Mouse (Mus musculus) cerebellum, adult 2 months (tissue): ENCODE results near the gene Fxr2. TPM values are rescaled to one million over a fixed set of nuclear protein-coding genes. Genes with fewer than 3 reads are reported as not detected.

Source experiments
- DNase-seq, 2 experiments: peaks; one replicate each; pipeline ENCODE4 v3.0.0; 2021
- H3K27ac ChIP-seq: fragments of 200-500 bp; 2 replicates; pipeline ENCODE4 v1.5.1; 2012; ENCODE audit warnings: low read length, control low read depth, inconsistent platforms; ENCODE audit not compliant: insufficient read depth
- H3K27me3 ChIP-seq: fragments of 200-500 bp; 2 replicates; pipeline ENCODE4 v1.6.1; 2012; ENCODE audit warnings: inconsistent platforms, mild to moderate bottlenecking, low read length, moderate library complexity; ENCODE audit not compliant: control insufficient read depth, insufficient read depth
- H3K4me1 ChIP-seq: fragments of 200-500 bp; 2 replicates; pipeline ENCODE4 v1.6.1; 2011; ENCODE audit warnings: low read length; ENCODE audit not compliant: control insufficient read depth, insufficient read depth
- H3K4me3 ChIP-seq: fragments of 200-500 bp; replicated peaks from 2 replicates; pipeline ENCODE3; 2011; ENCODE audit warnings: mild to moderate bottlenecking, low read depth, low read length, control low read depth; ENCODE audit not compliant: insufficient read depth
- CTCF ChIP-seq: fragments of 200-500 bp; IDR thresholded peaks from 2 replicates; pipeline ENCODE4 v1.5.1; 2011; ENCODE audit warnings: low read depth, mild to moderate bottlenecking, control low read depth, low read length, moderate library complexity, borderline replicate concordance; ENCODE audit not compliant: insufficient read depth
- POLR2A ChIP-seq: fragments of 200-500 bp; IDR thresholded peaks from 2 replicates; pipeline ENCODE4 v1.6.1; 2011; ENCODE audit warnings: low read length, control low read depth, borderline replicate concordance; ENCODE audit not compliant: insufficient read depth
- WGBS: fragments of 180-500 bp; shearing (Covaris S2); methylation state at CpG from one replicate; pipeline ENCODE4 v1.1.7; 2018; 5-methylcytosine and 5-hydroxymethylcytosine counted together
- polyA plus RNA-seq: library from polyadenylated mRNA; depleted of rRNA; stranded (reverse); fragments of >200 nt; gene quantifications from 2 replicates; pipeline ENCODE4 v1.2.3, GENCODE M21; 2012; rRNA removed

Gene Fxr2
- polyA plus RNA-seq: 176 and 183 TPM in 2 replicates

DNA sequence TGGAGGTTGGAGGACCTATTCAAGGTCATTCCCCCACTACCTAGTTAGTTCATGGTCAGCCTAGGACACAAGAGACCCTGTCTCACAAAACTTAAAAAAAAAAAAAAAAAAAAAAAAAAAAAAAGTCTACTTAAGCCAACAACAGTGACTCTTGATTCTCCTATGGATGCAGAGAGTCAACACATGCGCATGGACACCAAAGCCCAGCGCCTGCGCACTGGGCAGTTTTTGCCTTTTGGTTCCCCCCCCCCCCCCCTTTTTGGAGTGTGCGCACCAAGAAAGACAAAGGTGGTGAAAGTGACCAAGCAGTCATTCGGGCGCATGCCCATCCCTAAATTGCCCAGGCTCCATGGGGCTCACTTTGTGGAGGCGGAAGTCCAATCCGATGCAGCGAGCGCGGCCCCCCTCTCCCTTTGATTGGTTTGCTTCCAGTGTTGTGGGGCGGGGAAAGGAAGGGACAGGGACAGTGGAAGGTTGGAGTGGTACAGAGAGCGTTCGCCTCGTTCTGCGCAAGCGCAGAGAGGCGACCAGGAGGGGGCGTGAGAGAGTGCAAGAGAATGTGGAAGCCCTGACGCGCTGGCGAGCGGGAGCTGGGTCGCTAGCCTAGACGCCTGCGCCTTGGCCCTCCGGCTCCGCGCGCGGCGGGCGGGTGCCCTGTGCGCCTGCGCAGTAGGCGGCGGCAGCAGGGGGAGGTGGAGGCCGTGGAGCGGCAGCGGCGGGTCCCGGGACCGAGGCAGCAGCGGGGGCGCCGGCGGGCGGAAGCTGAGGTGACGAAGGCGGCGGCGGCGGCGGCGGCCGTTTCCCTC, at the start of gene Fxr2:
Gene Fxr2, plus strand, starts transcription at position 707 of the 806 bp plus-strand sequence.
- DNase-seq: peak; percentile 100
- Histone ChIP-seq H3K27ac (peak within 1 kb of the TSS; percentile 43), H3K4me3 (peak within 1 kb of the TSS; percentile 98), H3K4me1 (peaks cover 4% of the 10 kb centered on the region; the same call in 1 of the 2 replicates), H3K27me3 (no peaks in the 10 kb centered on the region)
- TF ChIP-seq POLR2A (peak; percentile 59; the same call in 1 of the 2 replicates), CTCF (peak; percentile 78)
- under 1% methylated on average over 54 of the region's 56 CpGs for WGBS

DNA sequence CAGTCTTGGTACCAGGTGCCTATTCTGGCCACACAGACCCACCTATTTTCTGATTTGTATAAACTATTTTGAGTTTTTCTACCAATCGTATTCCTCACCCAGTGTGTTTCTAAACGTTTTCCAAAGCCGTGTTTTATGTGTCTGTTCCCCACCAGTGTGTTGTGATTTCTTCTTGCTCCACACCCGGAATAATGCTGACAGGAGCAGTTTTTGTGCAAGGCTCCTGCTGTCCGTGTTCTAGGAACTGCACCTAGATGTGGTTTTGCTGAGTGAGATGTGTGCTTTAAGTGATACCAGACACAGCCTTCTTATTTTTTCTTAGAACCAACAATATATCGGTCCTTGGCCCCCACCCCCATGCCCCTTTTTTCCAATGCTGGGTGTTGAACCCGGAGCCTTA, 48.8 kb upstream of the Fxr2 start:
- no peak for DNase-seq
- TF ChIP-seq CTCF (no peak), POLR2A (no peak)
- Histone ChIP-seq H3K27ac (no peak overlapping the region), H3K4me1 (no peaks in the 10 kb centered on the region; the same call in 1 of the 2 replicates), H3K4me3 (no peak overlapping the region), H3K27me3 (no peaks in the 10 kb centered on the region)
- WGBS: 82% methylated on average over 7 of the region's 7 CpGs

DNA sequence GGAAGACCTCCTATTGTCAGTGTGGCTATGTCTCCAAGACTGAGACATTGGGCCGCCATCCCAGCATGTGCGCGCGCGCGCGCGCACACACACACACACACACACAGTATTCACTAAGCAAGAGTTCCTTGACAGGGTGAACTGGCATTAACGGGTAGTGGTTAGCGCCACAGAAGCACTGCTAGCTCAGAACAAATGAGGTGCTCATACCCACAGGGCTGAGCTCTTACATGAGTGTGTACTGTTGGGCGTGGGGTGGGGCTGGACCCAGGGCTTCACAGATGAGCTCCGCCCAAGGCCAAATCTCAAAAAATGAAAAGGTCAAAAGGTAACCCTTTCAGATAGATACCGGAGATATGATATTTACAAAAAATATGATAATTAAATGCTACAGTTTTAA, 47.9 kb upstream of the Fxr2 start:
- Histone ChIP-seq H3K4me3 (no peak overlapping the region), H3K4me1 (no peaks in the 10 kb centered on the region; the same call in 1 of the 2 replicates), H3K27me3 (no peaks in the 10 kb centered on the region), H3K27ac (no peak overlapping the region)
- WGBS: 91% methylated on average over 13 of the region's 13 CpGs
- TF ChIP-seq CTCF (no peak), POLR2A (no peak)
- no peak for DNase-seq

DNA sequence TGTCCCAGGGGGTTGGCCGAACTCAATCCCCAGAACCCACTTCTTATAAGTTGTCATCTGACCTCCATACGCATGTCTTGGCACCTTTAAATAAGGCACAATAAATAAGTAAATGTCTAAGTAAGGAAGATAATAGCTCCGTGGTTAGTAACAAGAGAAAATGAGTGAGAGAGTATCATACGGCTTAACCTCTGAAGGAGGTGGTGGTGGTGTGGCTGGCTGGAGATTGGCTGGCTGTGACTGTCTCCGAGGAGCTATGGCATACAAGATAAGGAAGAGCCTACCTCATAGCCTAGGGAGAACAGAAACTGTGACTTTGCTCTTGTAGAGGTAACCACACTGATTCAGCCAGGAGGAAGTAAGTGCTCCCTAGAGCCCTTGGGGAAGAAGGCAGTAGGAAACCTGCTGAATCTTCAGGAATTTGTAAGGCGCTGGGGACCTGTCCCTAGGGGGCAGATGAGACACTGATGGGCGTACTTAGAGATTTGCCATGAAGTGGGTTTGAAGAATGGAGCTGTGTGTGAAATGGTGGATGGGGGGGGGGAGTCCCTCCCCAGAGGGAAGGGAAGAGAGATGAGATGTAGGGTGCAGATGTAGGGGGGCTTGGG, 47.0 kb upstream of the Fxr2 start:
- DNase-seq: no peak
- Histone ChIP-seq H3K4me1 (no peaks in the 10 kb centered on the region; the same call in 1 of the 2 replicates), H3K27me3 (no peaks in the 10 kb centered on the region), H3K4me3 (no peak overlapping the region), H3K27ac (no peak overlapping the region)
- TF ChIP-seq POLR2A (no peak), CTCF (no peak)
- WGBS: 78% methylated on average over 7 of the region's 7 CpGs

DNA sequence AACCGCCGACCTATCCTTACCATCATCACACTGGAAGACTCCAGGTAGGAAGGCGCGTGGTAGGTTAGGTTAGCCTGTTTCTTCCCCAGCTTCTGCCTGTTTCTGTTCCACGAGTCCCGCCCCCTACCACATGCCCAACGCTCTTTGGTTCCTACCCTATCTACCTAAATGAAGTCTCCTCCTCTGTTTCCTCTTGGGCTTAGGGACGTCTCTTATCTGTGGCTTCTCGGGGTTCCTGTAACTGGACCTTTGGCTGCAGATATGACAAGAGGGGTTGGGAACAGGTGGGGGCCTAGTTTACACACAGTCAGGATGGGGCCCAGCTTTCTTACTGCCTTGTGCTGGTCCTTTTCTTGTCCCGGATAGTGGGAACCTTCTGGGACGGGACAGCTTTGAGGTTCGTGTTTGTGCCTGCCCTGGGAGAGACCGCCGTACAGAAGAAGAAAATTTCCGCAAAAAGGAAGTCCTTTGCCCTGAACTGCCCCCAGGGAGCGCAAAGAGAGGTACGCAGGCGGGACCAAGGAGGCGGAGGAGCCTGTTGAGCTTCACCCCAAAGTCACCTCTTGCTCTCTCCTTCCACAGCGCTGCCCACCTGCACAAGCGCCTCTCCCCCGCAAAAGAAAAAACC, 43.5 kb upstream of the Fxr2 start:
- no peaks in the 10 kb centered on the region; the same call in 1 of the 2 replicates for H3K4me1 ChIP-seq
- no peak overlapping the region for H3K4me3 ChIP-seq
- no peaks in the 10 kb centered on the region for H3K27me3 ChIP-seq
- H3K27ac ChIP-seq: no peak overlapping the region
- 93% methylated on average over 22 of the region's 22 CpGs for WGBS
- TF ChIP-seq POLR2A: no peak
- no peak for DNase-seq

DNA sequence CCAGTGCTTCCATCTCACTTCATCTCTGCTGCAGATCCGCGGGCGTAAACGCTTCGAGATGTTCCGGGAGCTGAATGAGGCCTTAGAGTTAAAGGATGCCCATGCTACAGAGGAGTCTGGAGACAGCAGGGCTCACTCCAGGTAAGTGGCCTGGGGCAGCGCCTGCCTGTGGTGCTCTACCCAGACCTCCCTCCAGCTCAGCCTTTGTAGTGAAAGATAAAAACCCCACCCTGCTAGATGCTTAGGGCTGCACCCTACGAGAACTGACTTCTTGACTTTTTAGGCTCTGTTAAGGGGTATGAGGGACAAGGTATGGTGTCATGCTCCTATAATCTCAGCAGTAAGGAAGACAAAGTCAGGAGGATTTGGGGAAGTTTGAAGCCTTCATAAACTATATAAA, 42.2 kb upstream of the Fxr2 start:
- H3K4me1 ChIP-seq: no peaks in the 10 kb centered on the region; the same call in 1 of the 2 replicates
- no peaks in the 10 kb centered on the region for H3K27me3 ChIP-seq
- DNase-seq: no peak
- H3K27ac ChIP-seq: no peak overlapping the region
- H3K4me3 ChIP-seq: no peak overlapping the region
- WGBS: 94% methylated on average over 8 of the region's 8 CpGs
- TF ChIP-seq POLR2A: no peak
- no peak for TF ChIP-seq CTCF

DNA sequence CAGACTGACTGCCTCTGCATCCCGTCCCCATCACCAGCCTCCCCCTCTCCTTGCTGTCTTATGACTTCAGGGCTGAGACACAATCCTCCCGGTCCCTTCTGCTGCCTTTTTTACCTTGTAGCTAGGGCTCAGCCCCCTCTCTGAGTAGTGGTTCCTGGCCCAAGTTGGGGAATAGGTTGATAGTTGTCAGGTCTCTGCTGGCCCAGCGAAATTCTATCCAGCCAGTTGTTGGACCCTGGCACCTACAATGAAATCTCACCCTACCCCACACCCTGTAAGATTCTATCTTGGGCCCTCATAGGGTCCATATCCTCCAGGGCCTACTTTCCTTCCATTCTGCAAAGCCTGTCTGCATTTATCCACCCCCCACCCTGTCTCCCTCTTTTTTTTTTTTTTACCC, 41.4 kb upstream of the Fxr2 start:
- WGBS: 79% methylated on average over 3 of the region's 3 CpGs
- H3K4me1 ChIP-seq: no peaks in the 10 kb centered on the region; the same call in 1 of the 2 replicates
- no peak for DNase-seq
- H3K27ac ChIP-seq: no peak overlapping the region
- H3K27me3 ChIP-seq: no peaks in the 10 kb centered on the region
- H3K4me3 ChIP-seq: no peak overlapping the region
- no peak for TF ChIP-seq POLR2A
